Mouse (Mus musculus): ENCODE measurements at regions not wholly inside any gene's neighbourhood (a gene's known extent, or its start where the extent isn't known, plus 50 kb on each side); places are given as distances from the start of the nearest gene placed in this dataset.

- H3K4me1 ChIP-seq: no peaks in the 10 kb centered on the region
- no peak overlapping the region for H3K4me2 ChIP-seq (replicated peaks)
- 93% methylated on average over 3 of the region's 3 CpGs for WGBS
- no peaks in the 10 kb centered on the region for H3K36me3 ChIP-seq
- H3K27ac ChIP-seq (replicated peaks): no peak overlapping the region
- no peak overlapping the region for H3K4me3 ChIP-seq
- H3K9me3 ChIP-seq: no peaks in the 10 kb centered on the region
- H3K9ac ChIP-seq (replicated peaks): no peak overlapping the region
- no peaks in the 10 kb centered on the region for H3K27me3 ChIP-seq
- ATAC-seq (replicated peaks): no peak
These were observed 349.6 kb upstream of the Got2 start for GRCm38 (mm10) chr8:96237940-96238339.

- Histone ChIP-seq H3K4me2 (replicated peaks) (no peak overlapping the region), H3K36me3 (no peaks in the 10 kb centered on the region), H3K9ac (replicated peaks) (no peak overlapping the region), H3K4me3 (no peak overlapping the region), H3K27ac (replicated peaks) (no peak overlapping the region), H3K27me3 (no peaks in the 10 kb centered on the region), H3K9me3 (no peaks in the 10 kb centered on the region), H3K4me1 (no peaks in the 10 kb centered on the region)
- no peak for ATAC-seq (replicated peaks)
- 30% methylated on average over 4 of the region's 4 CpGs for WGBS
These were observed 342.1 kb upstream of the Got2 start for GRCm38 (mm10) chr8:96230412-96230811.

Data from forebrain, embryonic 15.5 days (tissue).